Mouse (Mus musculus): ENCODE measurements around the gene Nbl1.
A peak's percentile ranks its signal among the peaks of the same experiment; 100 is the strongest.

The Nbl1 gene

GRCm38 (mm10) chr4:139058029-139058428 is 34.8 kb downstream of the Nbl1 start:
- no peak for DNase-seq

GRCm38 (mm10) chr4:139057291-139057690 is 35.5 kb downstream of the Nbl1 start:
- DNase-seq = no peak

GRCm38 (mm10) chr4:139055744-139056143 is 37.0 kb downstream of the Nbl1 start:
- peak; percentile 45 for DNase-seq

DNA sequence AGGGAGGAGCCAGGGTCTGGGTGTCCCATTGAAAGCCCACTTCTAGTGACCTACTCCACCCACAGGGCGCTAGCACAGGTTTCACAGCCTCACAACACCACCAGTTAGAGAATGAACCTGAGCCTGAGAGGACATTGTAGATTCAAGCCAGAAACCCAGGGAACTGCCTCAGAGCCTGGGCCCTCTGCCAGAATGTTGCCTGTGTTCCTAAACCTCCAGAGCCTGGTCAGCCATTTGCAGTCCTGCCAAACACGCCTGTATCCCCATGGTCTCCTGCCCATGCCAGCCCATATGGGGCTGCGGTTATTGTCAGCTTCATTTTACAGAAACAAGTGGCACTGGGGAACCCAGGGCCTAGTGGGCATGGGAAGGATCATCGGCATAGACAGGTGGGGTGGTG is 37.5 kb downstream of the Nbl1 start:
- no peak for DNase-seq

GRCm38 (mm10) chr4:139054300-139054923 is 38.4 kb downstream of the Nbl1 start:
- DNase-seq = peak; percentile 94

GRCm38 (mm10) chr4:139053391-139053790 is 39.4 kb downstream of the Nbl1 start:
- DNase-seq = no peak

GRCm38 (mm10) chr4:139052796-139053195 is 40.0 kb downstream of the Nbl1 start:
- DNase-seq = no peak

DNA sequence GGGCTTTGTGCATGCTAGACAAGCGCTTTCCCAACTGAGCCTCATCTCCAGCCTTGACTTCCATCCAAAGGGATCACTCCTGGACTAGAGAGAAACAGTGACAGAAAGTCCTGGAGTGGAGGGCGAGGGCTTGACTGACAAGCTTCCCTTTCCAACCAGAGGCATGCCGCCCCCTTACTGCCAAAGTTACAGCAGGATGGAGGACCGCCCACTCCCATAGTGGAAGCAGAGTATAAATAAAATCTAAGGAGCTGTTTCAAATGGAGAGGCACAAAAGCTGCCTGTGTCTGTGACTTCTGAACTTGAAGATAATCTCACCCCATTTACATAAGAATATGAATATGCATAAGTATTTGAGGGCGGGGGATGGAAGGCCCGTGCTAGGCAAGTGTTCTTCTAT is 44.3 kb downstream of the Nbl1 start:
- no peak for DNase-seq

DNA sequence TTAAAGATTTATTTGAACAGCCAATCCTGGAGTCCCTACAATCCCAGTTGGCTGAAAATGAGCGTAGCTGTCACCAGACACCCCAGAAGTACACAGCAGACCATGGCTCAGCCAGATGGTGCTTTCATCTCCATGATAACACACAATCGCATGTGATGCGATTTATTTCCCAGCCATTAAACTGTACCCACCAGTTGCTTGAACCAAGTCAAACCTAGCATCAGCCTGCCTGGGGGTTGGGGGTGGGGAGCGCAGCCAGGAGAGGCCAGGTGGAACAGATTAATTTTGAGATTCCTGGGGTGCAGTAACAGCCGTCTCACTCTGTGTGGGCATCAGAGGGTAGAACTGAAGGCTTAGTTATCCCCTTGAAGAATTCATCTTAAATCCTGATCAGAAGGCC is 46.4 kb downstream of the Nbl1 start:
- DNase-seq = no peak

DNA sequence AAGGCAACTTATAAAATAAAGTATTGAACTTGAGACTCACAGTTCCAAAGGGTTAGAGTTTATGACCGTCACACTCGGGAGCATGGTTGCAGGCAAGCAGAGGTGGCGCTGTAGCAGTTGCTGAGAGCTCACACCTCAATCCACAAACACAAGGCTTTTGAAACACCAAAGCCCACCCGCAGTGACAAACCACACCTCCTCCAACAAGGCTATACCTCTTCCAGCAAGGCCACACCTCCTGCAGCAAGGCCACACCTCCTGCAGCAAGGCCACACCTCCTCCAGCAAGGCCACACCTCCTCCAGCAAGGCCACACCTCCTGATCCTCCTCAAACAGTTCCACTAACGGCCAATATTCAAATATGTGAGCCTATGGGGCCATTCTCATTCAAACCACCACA is 48.2 kb downstream of the Nbl1 start:
- no peak for DNase-seq

DNA sequence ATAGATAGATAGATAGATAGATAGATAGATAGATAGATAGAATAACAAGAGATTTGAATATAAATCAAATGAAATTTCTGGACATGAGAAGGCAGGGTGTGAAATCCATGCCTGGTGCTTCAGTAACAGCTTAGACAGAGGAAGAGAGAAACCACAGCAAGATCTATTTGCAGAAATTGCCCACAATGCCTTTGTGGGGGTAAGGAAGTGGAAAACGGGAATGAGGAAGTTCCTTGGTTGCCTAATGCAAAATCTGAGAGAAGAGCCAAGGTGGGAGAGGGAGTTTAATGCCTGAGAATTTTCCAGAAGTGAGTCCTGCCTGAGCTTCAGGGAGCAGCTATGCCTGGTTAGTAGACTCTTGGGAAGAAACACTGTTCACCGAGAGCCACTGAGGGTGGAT is 49.2 kb downstream of the Nbl1 start:
- no peak for DNase-seq

GRCm38 (mm10) chr4:139042611-139043010 is 50.2 kb downstream of the Nbl1 start:
- peak; percentile 23 for DNase-seq

DNA sequence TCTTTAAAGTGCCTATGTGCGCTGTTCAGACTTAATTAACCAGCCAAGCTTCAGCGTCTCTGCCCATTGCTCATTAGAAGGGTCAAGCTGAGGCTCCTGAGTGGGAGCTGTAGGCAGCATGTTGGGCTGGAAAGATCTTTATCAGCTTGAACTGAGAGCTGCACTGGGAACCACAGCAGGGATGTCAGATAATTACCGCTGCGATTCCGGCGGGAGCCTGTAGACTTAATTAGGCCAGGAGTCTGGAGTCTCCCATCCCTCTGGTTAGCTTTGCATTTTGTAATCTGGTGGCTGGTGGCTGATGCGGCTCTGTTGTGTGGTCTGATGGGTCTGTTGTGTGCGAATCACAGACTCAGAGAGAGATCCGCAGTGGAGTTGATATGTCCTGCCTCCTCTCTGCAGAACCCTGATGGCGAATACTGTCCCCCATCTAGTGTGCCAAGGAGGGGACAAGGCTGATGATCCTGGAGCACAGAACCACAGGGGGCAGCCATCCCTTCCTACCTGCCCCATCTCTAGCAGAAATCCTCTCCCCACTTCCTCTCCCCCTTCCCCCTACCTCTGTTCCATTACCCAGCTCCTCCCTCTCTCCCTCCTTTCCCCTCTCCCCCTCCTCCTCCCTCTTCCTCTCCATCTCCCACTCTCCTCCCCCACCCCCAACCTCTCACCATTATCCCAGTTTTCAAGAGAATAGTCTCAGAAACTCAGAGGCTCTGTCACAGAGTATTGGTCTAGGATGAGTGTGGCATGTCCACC is 52.5 kb downstream of the Nbl1 start:
- DNase-seq = peak; percentile 90

GRCm38 (mm10) chr4:139037795-139038607 is 54.8 kb downstream of the Nbl1 start:
- peak; percentile 77 for DNase-seq

DNA sequence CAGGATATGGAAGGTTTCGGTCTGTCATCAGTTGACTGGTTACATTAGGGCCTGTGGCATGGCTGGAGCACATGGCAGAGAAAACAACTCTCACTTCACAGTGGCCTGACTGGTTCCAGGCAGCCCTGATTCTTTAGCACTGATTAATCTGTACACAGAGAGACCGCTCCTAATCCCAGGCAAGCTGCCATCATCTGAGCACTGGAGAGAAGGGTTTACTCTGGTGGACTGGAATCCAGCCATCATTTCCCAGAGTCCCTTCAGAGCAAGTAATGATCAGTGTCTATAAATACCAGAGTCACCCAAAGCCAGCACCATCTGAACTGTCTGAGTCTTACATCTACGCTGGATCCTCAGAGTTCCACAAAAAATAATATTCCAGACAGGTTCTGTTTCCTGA is 57.0 kb downstream of the Nbl1 start:
- no peak for DNase-seq

- no peak for DNase-seq
These were observed 57.9 kb downstream of the Nbl1 start for GRCm38 (mm10) chr4:139034942-139035341.

- no peak for DNase-seq
These were observed 58.3 kb downstream of the Nbl1 start for GRCm38 (mm10) chr4:139034540-139034939.

DNA sequence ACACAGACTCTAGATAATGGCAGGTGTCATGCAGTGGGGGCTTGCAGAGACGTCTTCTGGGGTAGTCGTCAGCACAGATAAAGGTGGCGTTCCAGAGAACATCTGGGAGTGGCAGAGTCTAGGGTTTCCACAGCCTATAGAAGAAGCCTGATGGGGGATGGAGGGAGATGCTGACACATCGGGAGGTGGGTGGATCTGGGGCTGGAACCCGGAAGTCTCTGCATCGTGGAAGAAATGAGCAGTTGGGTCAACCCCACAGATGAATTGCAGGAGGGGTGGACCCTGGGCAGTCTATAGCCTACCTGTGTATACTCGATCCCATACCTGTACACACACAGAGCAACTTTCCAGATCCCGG is 58.8 kb downstream of the Nbl1 start:
- no peak for DNase-seq

GRCm38 (mm10) chr4:139033263-139034009 is 59.4 kb downstream of the Nbl1 start:
- DNase-seq = no peak

DNA sequence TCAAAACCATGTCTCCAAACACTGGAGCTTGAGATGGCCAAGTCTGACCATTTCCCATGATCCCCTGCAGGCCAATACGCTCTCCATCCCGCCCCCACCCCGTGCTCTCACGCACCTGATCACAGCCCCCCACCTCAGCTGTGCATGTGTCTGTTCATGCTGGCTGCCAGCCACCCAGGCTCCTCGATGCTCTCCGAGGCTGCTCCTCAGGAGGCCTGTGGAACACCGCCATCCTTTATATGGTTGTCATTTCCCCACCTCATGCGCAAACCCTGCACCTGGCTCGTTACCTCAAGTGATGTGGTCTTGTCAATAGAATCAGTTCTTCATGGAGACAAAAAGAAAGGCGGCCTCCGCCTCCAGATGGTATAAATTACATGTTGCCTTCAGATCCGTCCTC is 60.3 kb downstream of the Nbl1 start:
- no peak for DNase-seq

Measured in retina, postnatal 1 day (tissue).